8 mouse cellular contexts compared by ENCODE assay signal in the genomic region with DNA sequence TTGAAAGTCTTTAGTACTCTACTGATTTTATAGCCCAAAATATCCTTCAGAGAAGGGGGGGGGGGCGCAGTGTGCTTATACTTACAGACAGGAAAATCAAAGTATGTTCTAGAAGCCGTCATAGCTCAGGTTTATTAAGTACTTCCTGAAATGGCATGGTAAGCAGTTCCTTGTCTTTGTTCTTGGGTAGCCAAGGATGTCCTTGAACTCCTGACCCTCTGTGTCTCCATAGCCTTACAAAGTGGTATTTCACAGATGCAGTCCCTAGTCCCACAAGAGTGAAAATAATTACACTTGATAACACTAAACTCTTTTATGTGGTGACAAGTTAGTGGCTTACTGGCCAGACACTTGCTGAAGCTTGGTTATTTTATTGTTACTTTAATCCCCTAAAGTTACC. TPM values are rescaled to one million over a fixed set of nuclear protein-coding genes. Genes with fewer than 3 reads are reported as not detected.
DNase-seq lines count a peak whose midpoint lies in the region; ATAC-seq and TF ChIP-seq lines count a peak whose summit lies in the region.

No protein-coding gene starts in this region.

- no peaks in the 10 kb centered on the region for H3K27me3 ChIP-seq in heart, embryonic 13.5 days (replicated peaks)
- no peaks in the 10 kb centered on the region for H3K27me3 ChIP-seq in MEL (ENCODE audit: control insufficient read depth in 1 of 2, insufficient read depth in 2 of 2, low read length in 2 of 2)
- no peaks in the 10 kb centered on the region for H3K27me3 ChIP-seq in hindbrain, embryonic 13.5 days
- H3K27me3 ChIP-seq in midbrain, embryonic 10.5 days (ENCODE audit: low read depth, poor library complexity, severe bottlenecking) = no peaks in the 10 kb centered on the region

- DNase-seq in heart, adult 8-10 months (ENCODE audit: low spot score) = no peak
- peak; percentile 47 for DNase-seq in MEL (ENCODE audit: low read depth, low spot score)
- no peak for DNase-seq in midbrain, embryonic 10.5 days (ENCODE audit: low spot score)
- DNase-seq in gastrocnemius, postnatal 4 days (ENCODE audit: low spot score in 2 of 2) = no peak
- no peak for DNase-seq in left cerebral cortex, postnatal 36 days (ENCODE audit: low spot score in 2 of 2)
- DNase-seq in urinary bladder, postnatal 4 days (ENCODE audit: low spot score in 2 of 2) = no peak

- peak overlapping the region; percentile 86 for H3K9ac ChIP-seq in heart, embryonic 13.5 days
- peak overlapping the region; percentile 89 for H3K9ac ChIP-seq in MEL (ENCODE audit: control insufficient read depth, low read depth, low read length, poor library complexity, severe bottlenecking)
- peak overlapping the region; percentile 100 for H3K9ac ChIP-seq in hindbrain, embryonic 13.5 days

- peaks cover 35% of the 10 kb centered on the region for H3K79me2 ChIP-seq in MEL (ENCODE audit: control insufficient read depth, insufficient read depth, low read length, poor library complexity)

- no peak for TF ChIP-seq RAD21 in MEL (IDR thresholded peaks at IDR 0.05; ENCODE audit: low read depth, low read length)

- no peaks in the 10 kb centered on the region for H3K9me3 ChIP-seq in heart, embryonic 13.5 days
- H3K9me3 ChIP-seq in MEL (replicated peaks; ENCODE audit: insufficient read depth, low read length) = no peaks in the 10 kb centered on the region
- H3K9me3 ChIP-seq in hindbrain, embryonic 13.5 days = no peaks in the 10 kb centered on the region
- no peaks in the 10 kb centered on the region for H3K9me3 ChIP-seq in midbrain, embryonic 10.5 days (replicated peaks)

- H3K36me3 ChIP-seq in heart, embryonic 13.5 days = no peaks in the 10 kb centered on the region
- peaks cover 0 to 29% of the 10 kb centered on the region in 2 experiments; a peak in 2 of 4 replicates for H3K36me3 ChIP-seq in MEL (ENCODE audit: control insufficient read depth in 1 of 2, insufficient read depth in 2 of 2, low read length in 2 of 2)
- H3K36me3 ChIP-seq in hindbrain, embryonic 13.5 days = no peaks in the 10 kb centered on the region
- no peaks in the 10 kb centered on the region for H3K36me3 ChIP-seq in midbrain, embryonic 10.5 days

- TF ChIP-seq POLR2A in MEL (IDR thresholded peaks at IDR 0.05; ENCODE audit: control insufficient read depth in 1 of 2, insufficient read depth in 1 of 2, low read depth in 1 of 2, low read length in 2 of 2, poor library complexity in 1 of 2) = no peak

- no peak for TF ChIP-seq EP300 in MEL (IDR thresholded peaks at IDR 0.05; ENCODE audit: low read depth in 1 of 2, low read length in 2 of 2)

- no peak for ATAC-seq in heart, embryonic 13.5 days (ENCODE audit: extremely low read depth, insufficient number of reproducible peaks, low FRiP score, low TSS enrichment)
- ATAC-seq in hindbrain, embryonic 13.5 days (ENCODE audit: low FRiP score) = no peak

- H3K4me3 ChIP-seq in heart, embryonic 13.5 days = peak overlapping the region; percentile 86
- H3K4me3 ChIP-seq in MEL (ENCODE audit: control insufficient read depth in 1 of 2, insufficient read depth in 1 of 2, low read depth in 2 of 2, low read length in 2 of 2) = peak overlapping the region; percentile 22 to 81; a peak in 3 of 4 replicates
- H3K4me3 ChIP-seq in hindbrain, embryonic 13.5 days = peak overlapping the region; percentile 94
- H3K4me3 ChIP-seq in midbrain, embryonic 10.5 days = peak overlapping the region; percentile 97

- 46% methylated on average over 2 of the region's 2 CpGs for WGBS in heart, embryonic 13.5 days
- 32% methylated on average over 2 of the region's 2 CpGs for WGBS in hindbrain, embryonic 13.5 days
- WGBS in midbrain, embryonic 10.5 days = 20% methylated on average over 2 of the region's 2 CpGs

- intact Hi-C loops in left cerebral cortex, postnatal 36 days (cut with DNase I) = loop anchor here (10.0 kb wide), 1 partner anchor 80 kb away; no protein-coding TSS in a partner anchor

- H3K4me1 ChIP-seq in heart, embryonic 13.5 days = peaks cover 34% of the 10 kb centered on the region
- peaks cover 2 to 12% of the 10 kb centered on the region in 2 experiments for H3K4me1 ChIP-seq in MEL (ENCODE audit: control insufficient read depth in 1 of 2, insufficient read depth in 2 of 2, low read length in 2 of 2)
- peaks cover 59% of the 10 kb centered on the region for H3K4me1 ChIP-seq in hindbrain, embryonic 13.5 days (replicated peaks)
- H3K4me1 ChIP-seq in midbrain, embryonic 10.5 days = peaks cover 65% of the 10 kb centered on the region

- H3K4me2 ChIP-seq in heart, embryonic 13.5 days = peak overlapping the region; percentile 77
- H3K4me2 ChIP-seq in hindbrain, embryonic 13.5 days = peak overlapping the region; percentile 71

- H3K27ac ChIP-seq in heart, embryonic 13.5 days (replicated peaks) = peak overlapping the region; percentile 100
- H3K27ac ChIP-seq in MEL (ENCODE audit: control insufficient read depth, low read depth, low read length) = no peak overlapping the region
- peak overlapping the region; percentile 100 for H3K27ac ChIP-seq in hindbrain, embryonic 13.5 days
- peak overlapping the region; percentile 100 for H3K27ac ChIP-seq in midbrain, embryonic 10.5 days (replicated peaks)

- TF ChIP-seq CTCF in MEL (IDR thresholded peaks at IDR 0.05 in 2 of 3, conservative IDR thresholded peaks at IDR 0.05 in 1 of 3; ENCODE audit: control insufficient read depth in 1 of 3, insufficient read depth in 1 of 3, low read depth in 2 of 3, low read length in 3 of 3, poor library complexity in 1 of 3, severe bottlenecking in 1 of 3) = no peak

TF ChIP-seq in MEL, 35 proteins besides CTCF, POLR2A, EP300 and RAD21 (continues in another document):
- TF ChIP-seq USF2 (IDR thresholded peaks at IDR 0.05; ENCODE audit: borderline replicate concordance in 1 of 2, insufficient read depth in 1 of 2, low read depth in 1 of 2, low read length in 2 of 2) = no peak
- TF ChIP-seq JUND (IDR thresholded peaks at IDR 0.05; ENCODE audit: low read depth, low read length) = no peak
- no peak for TF ChIP-seq ZC3H11A (IDR thresholded peaks at IDR 0.05; ENCODE audit: low read depth, low read length)
- no peak for TF ChIP-seq ETS1 (IDR thresholded peaks at IDR 0.05; ENCODE audit: low read depth, low read length)
- no peak for TF ChIP-seq TCF12 (IDR thresholded peaks at IDR 0.05; ENCODE audit: low read depth, low read length)
- TF ChIP-seq SMC3 (IDR thresholded peaks at IDR 0.05; ENCODE audit: low read depth, low read length) = no peak
- TF ChIP-seq MYB (IDR thresholded peaks at IDR 0.05; ENCODE audit: low read depth, low read length) = no peak
- TF ChIP-seq MAZ (IDR thresholded peaks at IDR 0.05; ENCODE audit: low read depth, low read length) = no peak
- TF ChIP-seq MXI1 (IDR thresholded peaks at IDR 0.05; ENCODE audit: low read depth, low read length) = no peak
- no peak for TF ChIP-seq GABPA (IDR thresholded peaks at IDR 0.05; ENCODE audit: low read depth, low read length)
- no peak for TF ChIP-seq BHLHE40 (IDR thresholded peaks at IDR 0.05; ENCODE audit: borderline replicate concordance, low read depth, low read length)

RNA-seq across cellular contexts. Expression of a gene that starts 0.9 kb away (rescaled TPM):
- 0.55 and 0.60 TPM in 2 replicates for polyA plus RNA-seq in heart, embryonic 13.5 days (2015; fragmentation: Nextera tagmentation; extraction: Ambion mirVana)
- 10 to 100 TPM in 2 of 4 experiments, 1 to 10 TPM in 2; 8.9 to 13.2 (median 10.3) TPM for total RNA-seq in heart, adult 8-10 months (2022)
- total RNA-seq in MEL (2012; rRNA removed) = 0.13 and 0.15 TPM in 2 replicates
- polyA plus RNA-seq in MEL (2012; ENCODE audit: insufficient read depth in 1 of 2, insufficient read length in 2 of 2, low read depth in 1 of 2, low replicate concordance in 2 of 2, missing spikeins in 1 of 2) = under 1 TPM in 1 of 2 experiments, not detected in 1; 0.15 TPM
- 0.88 and 1.1 TPM in 2 replicates for polyA plus RNA-seq in hindbrain, embryonic 13.5 days (2015; fragmentation: Nextera tagmentation; extraction: Ambion mirVana)
- 0.89 and 1.1 TPM in 2 replicates for polyA plus RNA-seq in midbrain, embryonic 10.5 days (2016; fragmentation: Nextera tagmentation; extraction: Ambion mirVana)
- total RNA-seq in gastrocnemius, postnatal 4 days (2021) = 1 to 10 TPM; 2.0 to 3.0 TPM
- 1 to 10 TPM; 1.7 TPM for total RNA-seq in left cerebral cortex, postnatal 36 days (2021)

RNA-seq across cellular contexts. Expression of a gene that starts 1.0 kb away (rescaled TPM):
- polyA plus RNA-seq in heart, embryonic 13.5 days (2015; fragmentation: Nextera tagmentation; extraction: Ambion mirVana) = 60.1 and 69.6 TPM in 2 replicates
- 10 to 100 TPM; 28.4 to 38.8 (median 30.2) TPM for total RNA-seq in heart, adult 8-10 months (2022)
- 11.5 and 16.0 TPM in 2 replicates for total RNA-seq in MEL (2012; rRNA removed)
- polyA plus RNA-seq in MEL (2012; ENCODE audit: insufficient read depth in 1 of 2, insufficient read length in 2 of 2, low read depth in 1 of 2, low replicate concordance in 2 of 2, missing spikeins in 1 of 2) = 10 to 100 TPM in 1 of 2 experiments, not detected in 1; 62.4 TPM
- 193 and 195 TPM in 2 replicates for polyA plus RNA-seq in hindbrain, embryonic 13.5 days (2015; fragmentation: Nextera tagmentation; extraction: Ambion mirVana)
- 215 and 228 TPM in 2 replicates for polyA plus RNA-seq in midbrain, embryonic 10.5 days (2016; fragmentation: Nextera tagmentation; extraction: Ambion mirVana)
- 10 to 100 TPM; 27.7 to 35.1 TPM for total RNA-seq in gastrocnemius, postnatal 4 days (2021)
- total RNA-seq in left cerebral cortex, postnatal 36 days (2021) = 10 to 100 TPM; 36.1 to 65.0 TPM

RNA-seq across cellular contexts. Expression of a gene that starts 34.9 kb away (rescaled TPM):
- 0.33 and 0.61 TPM in 2 replicates for polyA plus RNA-seq in heart, embryonic 13.5 days (2015; fragmentation: Nextera tagmentation; extraction: Ambion mirVana)
- 1 to 10 TPM; 1.0 to 2.8 (median 2.0) TPM for total RNA-seq in heart, adult 8-10 months (2022)
- total RNA-seq in MEL (2012; rRNA removed) = 0.50 and 0.95 TPM in 2 replicates
- under 1 TPM in 1 of 2 experiments, not detected in 1; 0.47 TPM for polyA plus RNA-seq in MEL (2012; ENCODE audit: insufficient read depth in 1 of 2, insufficient read length in 2 of 2, low read depth in 1 of 2, low replicate concordance in 2 of 2, missing spikeins in 1 of 2)
- 1.2 and 1.6 TPM in 2 replicates for polyA plus RNA-seq in hindbrain, embryonic 13.5 days (2015; fragmentation: Nextera tagmentation; extraction: Ambion mirVana)
- polyA plus RNA-seq in midbrain, embryonic 10.5 days (2016; fragmentation: Nextera tagmentation; extraction: Ambion mirVana) = 1.3 and 1.5 TPM in 2 replicates
- total RNA-seq in gastrocnemius, postnatal 4 days (2021) = under 1 TPM; 0.54 to 0.69 TPM
- total RNA-seq in left cerebral cortex, postnatal 36 days (2021) = under 1 TPM; 0.35 to 0.41 TPM

RNA-seq across cellular contexts. Expression of a gene that starts 45.0 kb away (rescaled TPM):
- polyA plus RNA-seq in heart, embryonic 13.5 days (2015; fragmentation: Nextera tagmentation; extraction: Ambion mirVana) = 11.1 and 14.5 TPM in 2 replicates
- total RNA-seq in heart, adult 8-10 months (2022) = 10 to 100 TPM in 2 of 4 experiments, 1 to 10 TPM in 2; 6.4 to 10.8 (median 9.6) TPM
- total RNA-seq in MEL (2012; rRNA removed) = 1.2 and 1.8 TPM in 2 replicates
- polyA plus RNA-seq in MEL (2012; ENCODE audit: insufficient read depth in 1 of 2, insufficient read length in 2 of 2, low read depth in 1 of 2, low replicate concordance in 2 of 2, missing spikeins in 1 of 2) = 1 to 10 TPM in 1 of 2 experiments, not detected in 1; 2.6 TPM
- polyA plus RNA-seq in hindbrain, embryonic 13.5 days (2015; fragmentation: Nextera tagmentation; extraction: Ambion mirVana) = 52.6 and 57.0 TPM in 2 replicates
- 24.9 and 25.3 TPM in 2 replicates for polyA plus RNA-seq in midbrain, embryonic 10.5 days (2016; fragmentation: Nextera tagmentation; extraction: Ambion mirVana)
- total RNA-seq in gastrocnemius, postnatal 4 days (2021) = 10 to 100 TPM; 14.4 to 22.2 TPM
- total RNA-seq in left cerebral cortex, postnatal 36 days (2021) = 100 to 1,000 TPM in 1 of 2 experiments, 10 to 100 TPM in 1; 79.6 to 103 TPM
